Comparison of ENCODE assay signal across 12 mouse cellular contexts in the genomic region with DNA sequence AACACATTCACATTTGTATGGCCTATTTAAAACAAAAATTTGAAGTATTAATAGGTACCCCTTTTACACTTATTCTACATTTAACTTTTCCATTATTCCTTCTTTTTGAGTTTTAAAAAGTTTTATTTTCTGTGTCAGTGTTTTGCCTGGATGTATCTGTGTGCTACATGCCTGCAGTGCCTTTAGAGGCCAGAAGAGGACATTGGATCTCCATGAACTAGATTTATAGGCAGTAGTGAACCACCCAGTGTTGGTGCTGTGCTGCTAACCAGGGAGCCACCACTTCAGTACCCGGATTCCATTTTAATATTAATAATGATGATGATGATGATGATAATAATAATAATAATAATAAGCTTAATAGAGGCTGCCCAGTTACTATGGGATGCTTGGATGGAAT. TPM values are rescaled to one million over a fixed set of nuclear protein-coding genes. Genes with fewer than 3 reads are reported as not detected.
DNase-seq lines count a peak whose midpoint lies in the region; ATAC-seq and TF ChIP-seq lines count a peak whose summit lies in the region.
"Had no signal": no experiment of that assay in that cellular context is flagged by ENCODE, and none has a peak within 500 bp of the region (broad histone marks: within the 10 kb centered on the region; RNA-seq: fewer than 3 reads in every experiment).

No protein-coding gene starts in this region.

- DNase-seq in CD4-positive, CD25-positive, alpha-beta regulatory T cell, adult 2 months (ENCODE audit: low read depth, low spot score): peak; percentile 37
- DNase-seq in left cerebral cortex, adult 2 months (ENCODE audit: extremely low spot score in 1 of 2, low spot score in 2 of 2): no peak
- no peak for DNase-seq in left cerebral cortex, adult 9 months (ENCODE audit: low spot score in 2 of 2)
- DNase-seq in R1 (ENCODE audit: low read depth, low spot score): peak; percentile 46
- DNase-seq in lung, postnatal 10 days: peak; percentile 48
- no peak for DNase-seq in layer of hippocampus, postnatal 10 days (ENCODE audit: low spot score in 2 of 2)
- DNase-seq in layer of hippocampus, adult 9-11 months: no peak

- H3K4me3 ChIP-seq in left cerebral cortex, adult 2 months: no peak overlapping the region
- H3K4me3 ChIP-seq: forebrain, embryonic 10.5 days; hindbrain, embryonic 12.5 days; limb, embryonic 12.5 days; myocyte had no signal

- intact Hi-C loops in left cerebral cortex, adult 2 months (cut with DNase I): no loop called here

- TF ChIP-seq CTCF in left cerebral cortex, adult 2 months (IDR thresholded peaks at IDR 0.05): peak; percentile 54

- no peak overlapping the region for H3K27ac ChIP-seq in left cerebral cortex, adult 2 months
- H3K27ac ChIP-seq: forebrain, embryonic 10.5 days; hindbrain, embryonic 12.5 days; limb, embryonic 12.5 days had no signal

- ATAC-seq in CD4-positive, CD25-positive, alpha-beta regulatory T cell, adult 4 months: no peak

RNA-seq across cellular contexts. Expression of gene Hist1h1e, which starts 8.3 kb away (rescaled TPM):
- polyA plus RNA-seq in CD4-positive, CD25-positive, alpha-beta regulatory T cell, adult 4 months (2017; shearing (Covaris generic)): 10 to 100 TPM; 10.6 to 11.3 TPM
- total RNA-seq in left cerebral cortex, adult 2 months (2021): 10 to 100 TPM; 53.2 to 57.3 TPM
- 10 to 100 TPM; 69.3 to 81.5 TPM for total RNA-seq in layer of hippocampus, postnatal 10 days (2021)

RNA-seq across cellular contexts. Expression of gene Hist1h2be, which starts 9.7 kb away (rescaled TPM):
- 1 to 10 TPM; 3.3 to 4.0 TPM for polyA plus RNA-seq in CD4-positive, CD25-positive, alpha-beta regulatory T cell, adult 4 months (2017; shearing (Covaris generic))
- 1 to 10 TPM; 5.4 to 7.9 TPM for total RNA-seq in left cerebral cortex, adult 2 months (2021)
- 1 to 10 TPM; 6.7 to 8.4 TPM for total RNA-seq in layer of hippocampus, postnatal 10 days (2021)

RNA-seq across cellular contexts. Expression of gene Hist1h4d, which starts 49.3 kb away (rescaled TPM):
- polyA plus RNA-seq in CD4-positive, CD25-positive, alpha-beta regulatory T cell, adult 4 months (2017; shearing (Covaris generic)): 10 to 100 TPM; 20.2 to 22.9 TPM
- total RNA-seq in left cerebral cortex, adult 2 months (2021): 100 to 1,000 TPM; 141 to 157 TPM
- total RNA-seq in layer of hippocampus, postnatal 10 days (2021): 100 to 1,000 TPM; 147 to 163 TPM

RNA-seq across cellular contexts. Expression of gene Hist1h2ac, which starts 53.1 kb away (rescaled TPM):
- under 1 TPM; 0.51 to 0.74 TPM for polyA plus RNA-seq in CD4-positive, CD25-positive, alpha-beta regulatory T cell, adult 4 months (2017; shearing (Covaris generic))
- 1 to 10 TPM; 2.1 to 2.7 TPM for total RNA-seq in left cerebral cortex, adult 2 months (2021)
- total RNA-seq in layer of hippocampus, postnatal 10 days (2021): 1 to 10 TPM; 2.6 to 3.3 TPM

RNA-seq across cellular contexts. Expression of gene Hist1h2bc, which starts 53.3 kb away (rescaled TPM):
- 1 to 10 TPM; 4.0 to 4.2 TPM for polyA plus RNA-seq in CD4-positive, CD25-positive, alpha-beta regulatory T cell, adult 4 months (2017; shearing (Covaris generic))
- 10 to 100 TPM; 27.0 to 29.1 TPM for total RNA-seq in left cerebral cortex, adult 2 months (2021)
- 10 to 100 TPM; 27.9 to 28.0 TPM for total RNA-seq in layer of hippocampus, postnatal 10 days (2021)

Comparison
In these comparisons a context has a peak if more than half of its experiments do, and no peak if none do; other contexts are left out.
1. DNase-seq: peak in CD4-positive, CD25-positive, alpha-beta regulatory T cell, adult 2 months (single experiment), R1 (single experiment) and lung, postnatal 10 days (single experiment); none in left cerebral cortex, adult 2 months (0 of 2), left cerebral cortex, adult 9 months (0 of 2), layer of hippocampus, postnatal 10 days (0 of 2) and layer of hippocampus, adult 9-11 months (single experiment).